Mouse (Mus musculus): Measurements from ENCODE around the gene Wfdc16. TPM values are rescaled to one million over a fixed set of nuclear protein-coding genes. Genes with fewer than 3 reads are reported as not detected.

Gene Wfdc16
- total RNA-seq, 1 experiment from 2014 or later: not detected

DNA sequence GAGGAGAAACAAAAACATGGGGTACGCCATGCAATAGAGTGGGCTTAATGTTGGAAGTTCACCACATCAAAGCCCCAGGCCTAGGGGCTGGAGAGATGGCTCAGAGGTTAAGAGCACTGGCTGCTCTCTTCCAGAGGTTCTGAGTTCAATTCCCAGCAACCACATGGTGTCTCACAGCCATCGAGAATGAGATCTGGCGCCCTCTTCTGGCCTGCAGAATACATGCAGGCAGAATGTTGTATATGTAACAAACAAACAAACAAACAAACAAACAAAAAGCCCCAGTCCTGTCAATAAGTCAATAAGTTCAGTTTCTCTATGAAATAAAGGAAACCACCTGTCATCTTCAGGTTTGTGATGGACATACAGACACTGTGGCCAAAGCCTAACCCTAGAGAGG lies 38.4 kb downstream of the Wfdc16 start:
- no peak for DNase-seq

DNA sequence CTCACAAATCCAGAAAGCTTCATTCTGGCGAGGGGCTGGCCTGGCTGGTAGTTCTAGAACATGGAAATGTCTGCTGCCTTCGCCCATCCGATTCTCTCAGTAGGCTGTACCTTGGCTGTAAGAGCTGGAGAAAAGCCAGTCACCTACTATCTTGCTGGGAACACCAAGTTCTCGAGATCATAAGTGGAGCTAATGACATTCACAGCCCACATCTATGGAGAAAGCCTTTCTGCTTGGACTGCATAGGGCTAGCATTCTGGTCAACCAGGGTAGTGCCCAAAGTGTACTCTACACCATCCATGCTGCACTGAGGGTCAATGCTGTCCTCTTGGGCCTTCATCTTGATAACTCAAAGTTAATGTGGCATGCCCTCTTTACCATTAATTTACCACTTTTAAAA lies 45.1 kb downstream of the Wfdc16 start, which contains the start of gene Eppin:
Gene Eppin (minus strand): TSS at position 101 of the 400 bp plus-strand sequence.
- no peak for DNase-seq

DNA sequence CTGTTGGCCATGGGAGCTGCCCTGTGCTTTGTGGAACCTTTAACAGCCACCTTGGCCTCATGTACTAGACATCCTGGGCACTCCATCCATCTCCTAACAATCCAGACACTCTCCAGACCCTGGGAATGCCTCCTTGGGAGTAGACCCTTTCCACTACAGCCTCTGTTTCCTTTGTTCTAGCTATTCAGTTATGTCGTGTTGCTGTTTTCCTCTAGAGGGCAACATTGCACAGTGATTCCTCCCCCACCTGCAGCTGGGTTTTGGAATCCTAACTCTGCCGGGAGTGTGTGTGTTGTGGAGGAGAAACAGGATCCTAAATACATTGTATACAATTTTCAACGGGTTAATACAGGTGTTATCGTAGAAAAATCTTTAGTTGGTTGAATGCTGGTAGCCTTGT lies 46.6 kb downstream of the Wfdc16 start:
- DNase-seq: peak; percentile 56

DNA sequence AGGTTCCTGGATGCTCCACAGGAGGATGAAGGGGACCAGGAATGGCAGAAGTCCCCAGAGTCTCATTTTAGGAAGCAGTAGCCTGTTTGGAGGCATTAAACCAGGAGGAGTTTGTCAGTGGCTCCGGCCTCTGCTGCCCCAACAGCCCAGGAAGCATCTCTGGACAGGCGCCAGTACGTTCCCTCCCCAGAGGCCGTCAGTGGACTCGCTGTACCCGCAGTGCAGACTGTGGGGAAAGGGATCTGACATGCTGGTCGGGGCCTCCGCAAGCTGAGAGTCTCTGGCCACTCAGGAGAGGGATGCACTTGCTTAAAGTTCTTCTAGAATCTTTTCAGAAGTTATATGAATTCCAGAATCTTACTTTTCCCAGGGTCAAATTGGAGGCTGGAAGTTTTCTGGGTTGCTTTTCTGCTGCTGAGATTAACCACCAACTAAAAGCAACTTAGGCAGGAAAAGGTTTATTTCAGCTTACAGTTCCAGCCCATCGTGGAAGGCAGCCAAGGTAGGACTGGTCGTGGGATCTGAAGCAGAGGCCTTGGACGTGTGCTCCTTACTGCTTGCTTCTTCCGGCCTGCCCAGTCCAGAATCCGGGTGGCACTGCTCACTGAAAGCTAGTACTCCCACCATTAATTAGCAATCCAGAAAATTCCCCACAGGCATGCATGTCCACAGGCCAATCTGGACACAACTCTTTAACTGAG lies 53.4 kb downstream of the Wfdc16 start, which contains the start of gene Wfdc6a:
Gene Wfdc6a (minus strand): TSS at position 423 of the 701 bp plus-strand sequence.
- DNase-seq: peak; percentile 50

Other genes starting within 250 kb of the Wfdc16 start
- gene Slpi, start 249.7 kb downstream of the Wfdc16 start, total RNA-seq (2021): 9.2 and 9.3 TPM in 2 replicates
- not detected in 2 replicates for gene Rbpjl, start 235.7 kb downstream of the Wfdc16 start, total RNA-seq (2021)
- gene Matn4, start 233.6 kb downstream of the Wfdc16 start, total RNA-seq (2021): 1.7 and 2.3 TPM in 2 replicates
- 153 and 208 TPM in 2 replicates for gene Sdc4, start 194.9 kb downstream of the Wfdc16 start, total RNA-seq (2021)
- 31.2 and 34.2 TPM in 2 replicates for gene Sys1, start 181.8 kb downstream of the Wfdc16 start, total RNA-seq (2021)
- 0.82 and 5.9 TPM in 2 replicates for gene Gm20458, start 177.8 kb downstream of the Wfdc16 start, total RNA-seq (2021)
- gene Trp53tg5, start 165.1 kb downstream of the Wfdc16 start, total RNA-seq (2021): not detected in 2 replicates
- gene Dbndd2, start 152.7 kb downstream of the Wfdc16 start, total RNA-seq (2021): 10.0 and 13.8 TPM in 2 replicates
- gene Pigt, start 141.3 kb downstream of the Wfdc16 start, total RNA-seq (2021): 85.2 and 89.0 TPM in 2 replicates
- gene Wfdc2, start 76.4 kb downstream of the Wfdc16 start, total RNA-seq (2021): 2.1 TPM in 1 of 2 replicates, not detected in the other
- gene Spint3, start 65.3 kb downstream of the Wfdc16 start, total RNA-seq (2021): not detected in 2 replicates
- 0.49 and 1.2 TPM in 2 replicates for gene Wfdc6a, start 53.3 kb downstream of the Wfdc16 start, total RNA-seq (2021)
- gene Eppin, start 45.2 kb downstream of the Wfdc16 start, total RNA-seq (2021): not detected in 2 replicates
- not detected in 2 replicates for gene Wfdc6b, start 25.3 kb downstream of the Wfdc16 start, total RNA-seq (2021)
- 0.23 TPM in 1 of 2 replicates, not detected in the other for gene Wfdc8, start 25.2 kb downstream of the Wfdc16 start, total RNA-seq (2021)
- not detected in 2 replicates for gene Wfdc10, start 17.2 kb upstream of the Wfdc16 start, total RNA-seq (2021)
- gene Wfdc9, start 17.8 kb upstream of the Wfdc16 start, total RNA-seq (2021): not detected in 2 replicates
- not detected in 2 replicates for gene Wfdc11, start 35.3 kb upstream of the Wfdc16 start, total RNA-seq (2021)
- gene Wfdc13, start 46.3 kb upstream of the Wfdc16 start, total RNA-seq (2021): not detected in 2 replicates
- gene Spint4, start 59.7 kb upstream of the Wfdc16 start, total RNA-seq (2021): not detected in 2 replicates
- not detected in 2 replicates for gene Spint5, start 76.5 kb upstream of the Wfdc16 start, total RNA-seq (2021)
- gene Wfdc3, start 107.1 kb upstream of the Wfdc16 start, total RNA-seq (2021): 0.59 TPM in 1 of 2 replicates, not detected in the other
- 39.6 and 47.3 TPM in 2 replicates for gene Dnttip1, start 107.2 kb upstream of the Wfdc16 start, total RNA-seq (2021)
- 32.1 and 36.0 TPM in 2 replicates for gene Ube2c, start 131.1 kb upstream of the Wfdc16 start, total RNA-seq (2021)
- gene Tnnc2, start 141.2 kb upstream of the Wfdc16 start, total RNA-seq (2021): 1.0 TPM in 1 of 2 replicates, not detected in the other
- gene Snx21, start 147.0 kb upstream of the Wfdc16 start, total RNA-seq (2021): 35.7 and 46.2 TPM in 2 replicates
- 25.7 and 28.9 TPM in 2 replicates for gene Acot8, start 166.1 kb upstream of the Wfdc16 start, total RNA-seq (2021)
- gene Zswim3, start 166.3 kb upstream of the Wfdc16 start, total RNA-seq (2021): 4.9 and 5.1 TPM in 2 replicates
- 7.0 and 8.9 TPM in 2 replicates for gene Zswim1, start 183.9 kb upstream of the Wfdc16 start, total RNA-seq (2021)
- not detected in 2 replicates for gene Spata25, start 189.7 kb upstream of the Wfdc16 start, total RNA-seq (2021)
- gene Ctsa, start 194.1 kb upstream of the Wfdc16 start, total RNA-seq (2021): 104 and 116 TPM in 2 replicates
- gene Neurl2, start 194.7 kb upstream of the Wfdc16 start, total RNA-seq (2021): 2.4 and 3.5 TPM in 2 replicates
- gene Pltp, start 218.9 kb upstream of the Wfdc16 start, total RNA-seq (2021): 35.4 and 36.2 TPM in 2 replicates
- 42.3 and 54.0 TPM in 2 replicates for gene Pcif1, start 240.5 kb upstream of the Wfdc16 start, total RNA-seq (2021)